Mouse (Mus musculus) right cerebral cortex, postnatal 25 days (tissue): ENCODE measurements around the gene Focad.

Source experiments
- DNase-seq: peaks from one replicate; pipeline ENCODE4 v3.0.0; 2022

Focad gene

DNA sequence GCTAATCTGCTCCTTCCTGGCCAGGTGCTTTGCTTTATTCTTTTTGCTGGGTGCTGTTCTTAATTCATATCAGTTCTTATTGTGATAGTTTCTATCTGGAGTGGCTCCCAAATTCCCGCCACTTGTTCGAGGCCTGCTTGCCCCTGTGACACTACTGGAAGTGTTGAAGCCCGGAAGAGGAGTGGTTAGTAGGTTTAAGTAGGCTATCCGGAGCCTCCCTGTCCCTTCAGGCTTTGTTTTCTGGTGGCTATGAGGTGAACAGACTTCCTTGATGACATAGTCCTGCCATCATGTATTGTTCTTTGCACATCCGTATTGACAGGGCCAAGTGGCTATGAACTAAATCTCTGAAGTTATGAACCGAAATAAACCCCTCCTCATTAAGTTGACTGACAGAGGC, 123.9 kb downstream of the Focad start:
- DNase-seq = no peak

DNA sequence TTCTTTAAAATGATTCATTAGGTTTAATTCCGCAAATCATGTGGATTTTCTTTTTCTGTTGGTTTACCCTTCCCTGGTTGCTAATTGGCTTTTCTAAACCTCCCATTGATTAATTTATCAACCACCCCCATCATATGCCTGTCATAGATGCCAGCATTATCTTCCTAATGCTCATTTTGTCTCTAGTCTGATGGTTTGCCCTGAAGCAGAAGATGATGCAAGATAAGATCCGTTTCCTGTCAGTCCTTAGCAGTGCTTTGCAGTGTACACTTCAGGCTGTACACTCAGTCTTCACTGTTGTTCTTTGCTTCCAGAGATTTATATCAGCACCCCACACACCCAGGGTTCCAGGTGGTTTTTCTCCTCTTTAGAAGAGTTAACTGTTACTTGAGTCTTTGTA, 124.4 kb downstream of the Focad start:
- no peak for DNase-seq

DNA sequence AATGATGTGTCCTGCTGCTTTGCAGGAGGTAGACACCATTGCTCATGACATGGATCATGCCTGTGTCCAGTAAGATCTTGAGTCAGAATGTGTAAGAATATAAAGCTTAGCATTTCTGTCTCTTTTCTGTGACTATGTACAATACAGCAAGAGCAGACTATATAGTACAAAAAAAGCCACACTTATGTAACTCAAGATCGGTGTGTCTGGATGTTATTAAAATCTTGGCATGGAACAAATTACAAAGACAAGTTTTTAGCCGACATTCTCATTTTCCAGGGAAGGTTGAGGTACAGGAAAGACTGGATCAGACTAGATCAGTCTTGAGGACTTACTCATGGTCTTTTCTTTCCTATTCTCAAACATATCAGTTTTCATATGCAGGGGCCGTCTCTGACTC, 136.9 kb downstream of the Focad start:
- DNase-seq = no peak

- DNase-seq = no peak
These were observed 141.5 kb downstream of the Focad start for GRCm38 (mm10) chr4:88235941-88236340.

DNA sequence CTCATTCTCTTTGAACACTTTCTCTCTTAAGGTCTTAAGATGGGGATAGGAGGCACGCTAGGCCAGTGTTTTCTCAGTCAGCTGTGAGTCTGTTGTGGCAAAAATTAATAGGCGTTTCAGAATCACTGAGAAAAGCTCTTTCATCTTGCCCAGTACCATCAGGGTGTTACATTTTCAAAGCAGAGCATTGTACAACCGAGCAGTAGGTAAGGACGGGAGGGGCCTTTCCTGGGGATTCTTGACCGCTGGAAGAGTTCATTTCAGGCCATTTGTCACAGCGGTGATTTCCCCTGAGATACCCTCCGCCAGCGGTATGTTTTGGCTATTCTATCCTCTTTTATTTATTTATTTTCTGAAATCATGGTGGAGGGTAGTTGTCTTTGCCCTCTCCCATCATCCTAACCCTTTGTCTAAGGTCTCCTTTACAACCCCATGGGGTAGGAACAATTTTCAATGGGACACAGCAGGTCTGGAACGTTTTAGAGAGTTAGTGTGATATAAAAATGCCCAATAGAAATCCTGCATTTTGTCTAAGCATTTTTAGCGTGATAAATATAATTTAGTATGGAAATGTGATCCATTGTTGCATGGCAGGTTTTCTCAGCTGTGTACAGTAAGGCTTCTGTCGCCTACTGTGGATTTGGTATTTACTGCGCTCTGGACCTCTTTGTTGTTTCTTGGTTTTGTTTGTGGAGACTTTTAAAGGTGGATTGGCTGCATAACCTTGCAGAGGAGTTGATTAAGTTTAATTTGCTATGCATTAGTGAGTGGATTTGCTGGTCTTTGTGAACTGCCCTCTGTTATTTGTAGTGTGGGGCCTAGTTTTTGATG, 142.7 kb downstream of the Focad start:
- DNase-seq = no peak

GRCm38 (mm10) chr4:88238351-88238750, 143.9 kb downstream of the Focad start:
- no peak for DNase-seq

- no peak for DNase-seq
These were observed 149.4 kb downstream of the Focad start for GRCm38 (mm10) chr4:88243834-88244233.

GRCm38 (mm10) chr4:88245494-88245893, 151.1 kb downstream of the Focad start:
- DNase-seq = no peak

DNA sequence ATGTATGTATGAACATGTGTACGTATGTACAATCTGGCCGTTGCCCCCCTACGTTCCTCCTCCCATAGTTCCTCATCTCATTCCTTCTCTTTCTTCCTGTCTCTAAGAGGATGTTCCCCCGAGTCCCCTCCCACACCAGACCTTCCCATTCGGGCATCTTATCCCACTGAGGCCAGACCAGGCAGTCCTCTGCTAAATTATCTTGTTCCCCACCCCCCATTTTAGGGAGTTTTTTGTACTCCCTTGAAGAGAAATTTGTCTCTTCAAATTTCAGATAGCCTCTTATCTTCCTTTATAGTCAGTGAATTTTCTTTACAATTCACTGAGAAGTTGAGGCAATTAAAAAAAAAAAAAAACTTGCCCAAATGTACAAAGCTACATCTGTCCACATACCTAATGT, 166.9 kb downstream of the Focad start:
- no peak for DNase-seq

- DNase-seq = no peak
These were observed 170.1 kb downstream of the Focad start for GRCm38 (mm10) chr4:88264536-88264935.

DNA sequence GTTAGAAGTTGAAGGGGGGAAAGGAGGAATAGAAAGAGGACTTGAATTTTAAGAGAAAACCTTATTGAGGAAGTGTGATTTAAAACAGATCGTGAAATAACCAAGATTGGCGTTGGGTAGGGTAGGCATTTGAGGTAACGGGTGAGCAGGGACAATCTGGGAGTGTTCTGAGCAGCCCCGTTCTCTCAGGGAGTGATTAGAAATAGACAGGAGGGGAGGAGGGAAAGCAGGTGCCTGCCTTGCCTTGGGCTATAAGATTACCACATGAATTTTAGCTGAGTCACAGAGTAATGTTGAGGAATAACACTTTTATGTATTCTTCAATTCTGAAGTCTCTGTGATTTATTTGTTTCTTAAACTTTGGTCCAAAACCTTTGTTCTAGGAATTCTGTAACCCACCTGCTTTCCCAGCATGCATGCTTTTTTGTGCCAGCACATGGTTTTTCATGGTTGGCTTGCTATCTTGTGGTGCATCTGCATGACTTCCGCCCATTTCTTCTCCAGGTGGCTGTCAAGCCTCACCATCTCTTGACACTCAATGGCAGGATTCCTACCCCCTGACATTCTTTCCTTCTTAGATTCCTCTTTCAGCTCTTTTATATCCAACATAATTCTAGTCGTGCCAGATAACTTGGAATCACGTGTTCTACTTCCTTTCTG, 176.1 kb downstream of the Focad start:
- DNase-seq = no peak

- no peak for DNase-seq
These were observed 181.2 kb downstream of the Focad start for GRCm38 (mm10) chr4:88275571-88276041.

DNA sequence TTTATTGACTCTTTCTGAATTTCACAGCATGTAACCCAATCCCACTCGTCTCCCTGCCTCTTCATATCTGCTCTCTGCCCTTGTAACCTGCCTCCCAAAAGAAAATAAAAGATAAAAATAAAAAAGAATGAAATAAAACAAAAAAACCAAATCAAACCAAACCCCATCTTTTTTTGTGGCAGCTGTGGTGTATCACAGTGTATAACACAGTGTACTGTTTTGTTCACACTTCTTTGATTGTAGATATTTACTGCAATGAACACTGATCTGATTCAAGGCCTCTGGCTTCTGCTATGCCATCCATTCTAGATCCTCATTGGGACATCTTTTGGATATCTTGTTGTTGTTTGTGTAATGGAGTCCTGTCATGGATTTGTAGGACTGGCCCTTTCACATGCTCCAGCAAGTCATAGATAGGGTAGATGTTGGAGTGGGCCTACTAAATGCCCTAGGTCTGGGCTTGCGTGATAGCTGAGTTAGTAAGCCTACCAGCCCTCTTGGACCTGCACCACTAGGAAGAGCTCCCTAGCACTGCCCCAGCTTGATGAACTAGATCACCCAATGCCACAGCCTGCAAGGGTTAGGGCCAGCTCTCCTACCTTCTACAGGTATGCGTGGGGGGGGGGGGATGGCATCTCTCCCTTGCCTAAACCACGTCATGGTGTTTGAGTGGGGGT, 181.8 kb downstream of the Focad start:
- no peak for DNase-seq

DNA sequence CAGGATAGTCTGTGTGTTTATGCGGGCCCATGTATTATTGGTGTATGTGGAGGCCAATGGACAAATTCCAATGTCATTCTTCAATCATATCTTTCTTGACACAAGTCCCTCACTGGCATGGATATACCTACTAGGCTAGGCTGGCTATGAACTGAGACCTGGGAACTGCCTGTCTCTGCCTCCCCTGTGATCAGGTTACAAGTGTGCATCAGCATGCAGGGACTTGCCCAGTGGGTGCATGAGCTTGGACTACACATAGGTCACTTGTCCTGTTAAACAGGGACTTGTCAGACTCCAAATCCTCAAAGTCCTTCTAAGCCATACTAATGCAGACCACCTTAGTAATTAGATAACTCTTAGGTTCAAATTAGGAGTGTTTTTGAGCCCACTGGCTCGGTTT, 184.1 kb downstream of the Focad start:
- no peak for DNase-seq

GRCm38 (mm10) chr4:88280536-88280935, 186.1 kb downstream of the Focad start:
- DNase-seq = no peak

GRCm38 (mm10) chr4:88295537-88295936, 201.1 kb downstream of the Focad start:
- DNase-seq = no peak

DNA sequence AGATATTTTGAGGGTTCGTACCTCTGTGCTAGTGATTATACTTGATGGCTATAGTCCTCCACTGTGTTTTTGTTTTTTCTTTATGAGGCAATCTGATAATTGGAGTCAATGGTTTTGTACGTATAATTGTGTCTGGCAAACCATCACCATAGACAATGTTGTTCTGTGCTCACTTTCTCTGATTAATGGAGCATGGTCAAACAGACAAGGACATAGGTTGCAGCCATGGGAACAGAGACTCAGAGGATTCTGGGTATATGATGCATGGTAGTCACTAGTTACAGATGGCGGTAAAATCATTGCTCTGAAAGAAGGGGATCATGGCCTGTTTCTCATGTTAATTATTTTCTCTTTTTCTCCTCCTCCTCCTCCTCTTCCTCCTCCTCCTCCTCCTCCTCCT, 205.1 kb downstream of the Focad start:
- DNase-seq = no peak

DNA sequence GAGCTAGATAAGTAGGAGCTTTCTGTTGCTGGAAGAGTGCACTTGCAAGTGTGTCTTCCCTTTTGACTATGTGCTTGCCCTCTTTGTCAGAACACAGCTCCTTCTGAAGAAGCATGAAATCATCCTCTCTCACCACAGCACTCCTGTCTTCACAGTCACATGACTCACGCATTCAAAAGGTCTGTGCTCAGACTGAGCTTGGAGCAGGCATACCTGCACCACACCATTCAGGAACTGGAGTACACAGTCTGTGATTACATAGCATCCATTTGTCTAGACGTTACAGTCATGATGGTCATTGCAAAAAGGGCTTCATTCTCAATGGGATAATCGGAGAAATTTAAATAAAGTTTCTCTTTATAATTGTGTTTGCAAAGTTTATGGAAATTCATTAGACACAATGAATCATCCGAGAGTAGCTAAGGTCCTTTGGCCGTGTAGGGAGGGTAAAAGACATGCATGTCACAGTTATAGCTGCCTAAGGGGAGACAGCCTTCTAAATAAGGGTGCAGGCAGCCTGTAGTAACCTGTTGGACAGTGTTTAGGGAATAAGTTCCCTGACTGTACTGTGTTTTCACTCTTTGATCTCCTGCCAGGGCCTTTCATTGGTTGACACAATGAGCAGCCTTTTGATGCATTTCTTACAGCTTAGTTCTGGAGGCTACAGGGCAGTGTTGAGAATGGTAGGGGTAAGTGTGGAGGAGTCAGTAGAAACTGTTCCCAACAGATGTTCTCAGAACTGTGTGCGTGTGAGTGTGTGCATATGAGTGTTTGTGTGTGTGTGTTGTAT, 206.6 kb downstream of the Focad start:
- no peak for DNase-seq

DNA sequence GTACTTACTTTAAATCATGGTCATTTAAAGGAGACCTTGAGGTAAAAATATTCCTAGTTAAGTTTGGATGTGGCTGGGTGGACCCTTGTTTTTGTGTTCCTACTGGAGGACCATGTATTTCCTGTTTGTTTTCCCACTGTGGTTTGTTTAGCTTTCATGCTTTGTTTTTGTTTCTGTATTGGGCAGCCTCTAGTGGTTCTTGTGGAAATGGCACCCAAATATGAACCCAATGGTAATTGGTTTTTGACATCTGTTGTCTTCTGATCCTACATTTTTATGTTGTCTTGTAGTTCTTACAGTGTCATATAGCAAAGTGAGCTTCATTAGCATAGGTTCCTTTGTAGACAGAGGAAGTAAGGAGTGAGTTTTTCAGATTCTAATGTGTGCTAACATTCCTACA, 207.9 kb downstream of the Focad start:
- no peak for DNase-seq

- no peak for DNase-seq
These were observed 213.3 kb downstream of the Focad start for GRCm38 (mm10) chr4:88307691-88308090.

DNA sequence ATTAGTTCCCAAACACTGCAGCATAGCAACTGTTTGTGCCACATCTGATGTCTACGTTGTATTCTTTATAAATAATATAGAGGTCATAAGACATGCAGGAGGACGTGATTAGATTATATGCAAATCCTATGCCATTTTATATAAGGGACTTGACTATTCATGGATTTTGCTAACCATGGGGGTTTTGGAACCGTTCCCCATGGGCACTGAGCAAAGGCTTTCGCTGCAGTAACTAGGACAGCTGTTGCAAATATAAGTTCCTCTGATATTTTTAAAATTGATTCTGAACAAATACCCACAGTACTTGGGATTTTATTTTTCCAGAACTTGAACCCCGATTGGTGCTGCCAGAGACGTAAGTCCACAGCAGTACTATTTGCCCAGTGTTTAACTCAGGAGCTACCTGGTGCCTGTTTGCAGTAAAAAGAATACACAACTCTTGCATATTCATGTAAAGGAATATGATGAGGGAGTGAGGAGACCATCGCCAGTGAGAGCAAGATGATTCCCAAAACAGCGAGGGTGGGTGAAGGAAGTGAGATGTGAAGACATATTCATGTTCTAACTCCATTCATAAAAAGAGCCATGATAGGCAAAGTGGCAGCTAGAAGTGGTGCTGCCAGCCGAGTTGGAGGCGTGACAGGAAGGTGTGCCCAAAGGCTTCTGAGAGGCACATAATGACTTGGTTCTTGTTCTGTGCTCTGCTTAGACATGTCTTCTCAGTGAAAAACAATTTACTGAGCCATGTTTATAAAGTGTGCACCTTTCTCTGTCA, 214.1 kb downstream of the Focad start:
- no peak for DNase-seq

DNA sequence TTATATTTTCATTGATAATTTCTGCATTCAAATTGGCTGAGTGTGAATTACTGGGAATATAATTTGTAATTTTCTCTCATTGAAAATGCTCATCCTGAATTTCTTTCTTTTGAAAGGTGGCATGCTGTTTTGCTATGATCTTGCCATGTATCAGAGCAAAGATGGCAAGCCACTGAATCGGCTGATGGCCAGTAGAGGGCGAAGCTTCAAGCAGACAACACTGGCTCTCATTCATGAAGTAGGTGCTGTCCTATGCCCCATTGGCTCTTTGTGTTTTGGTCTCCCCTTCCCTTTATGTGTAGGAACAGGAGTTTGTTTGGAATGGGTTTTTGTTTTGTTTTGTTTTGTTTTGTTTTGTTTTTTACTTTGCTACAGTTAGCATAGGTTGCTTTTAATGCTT, 215.2 kb downstream of the Focad start:
- DNase-seq = no peak
